Mouse (Mus musculus) kidney, embryonic 16.5 days (tissue): ENCODE data around the gene Tbc1d2. TPM values are rescaled to one million over a fixed set of nuclear protein-coding genes. Genes with fewer than 3 reads are reported as not detected.

Experiments
- ATAC-seq: fragments of 200-750 bp; cut with Nextera tagmentation; 2 replicates; pipeline ENCODE4 v1.8.0; 2017; ENCODE audit warnings: moderate TSS enrichment; ENCODE audit not compliant: low FRiP score, low TSS enrichment
- H3K27ac ChIP-seq: fragments of 300-500 bp; sonication (generic); 2 replicates; pipeline ENCODE4 v1.5.1; 2014; ENCODE audit warnings: low read length
- H3K27me3 ChIP-seq: fragments of 300-500 bp; sonication (generic); 2 replicates; pipeline ENCODE4 v1.6.1; 2014; ENCODE audit warnings: low read length, control low read depth, mixed read lengths; ENCODE audit not compliant: insufficient read depth
- H3K36me3 ChIP-seq: fragments of 300-500 bp; sonication (generic); 2 replicates; pipeline ENCODE4 v1.6.1; 2014; ENCODE audit warnings: low read length, control low read depth, mixed read lengths; ENCODE audit not compliant: insufficient read depth
- H3K4me1 ChIP-seq: fragments of 300-500 bp; sonication (generic); 2 replicates; pipeline ENCODE4 v1.6.1; 2014; ENCODE audit warnings: low read length, control low read depth, mixed read lengths; ENCODE audit not compliant: insufficient read depth
- H3K4me2 ChIP-seq: fragments of 300-500 bp; sonication (generic); replicated peaks from 2 replicates; pipeline ENCODE4 v1.6.1; 2014; ENCODE audit warnings: low read depth, low read length
- H3K4me3 ChIP-seq: fragments of 300-500 bp; sonication (generic); 2 replicates; pipeline ENCODE4 v1.5.1; 2014; ENCODE audit warnings: mild to moderate bottlenecking, low read length
- H3K9ac ChIP-seq: fragments of 300-500 bp; sonication (generic); replicated peaks from 2 replicates; pipeline ENCODE4 v1.6.1; 2014; ENCODE audit warnings: low read length
- H3K9me3 ChIP-seq: fragments of 300-500 bp; sonication (generic); 2 replicates; pipeline ENCODE4 v1.6.1; 2016; ENCODE audit warnings: low read length, control low read depth
- WGBS: fragments of 180-500 bp; shearing (Covaris S2); extraction: QIAGEN DNeasy Blood & Tissue Kit; methylation state at CpG from one replicate; pipeline ENCODE4 v1.1.7; 2014; 5-methylcytosine and 5-hydroxymethylcytosine counted together
- polyA plus RNA-seq: library from polyadenylated mRNA; unstranded; fragments of >200 nt; fragmentation: Nextera tagmentation; extraction: Ambion mirVana; gene quantifications from 2 replicates; pipeline ENCODE4 v1.2.1, GENCODE M21; 2015

Tbc1d2 gene
- polyA plus RNA-seq, 1 experiment from 2014 or later: 3.7 TPM

DNA sequence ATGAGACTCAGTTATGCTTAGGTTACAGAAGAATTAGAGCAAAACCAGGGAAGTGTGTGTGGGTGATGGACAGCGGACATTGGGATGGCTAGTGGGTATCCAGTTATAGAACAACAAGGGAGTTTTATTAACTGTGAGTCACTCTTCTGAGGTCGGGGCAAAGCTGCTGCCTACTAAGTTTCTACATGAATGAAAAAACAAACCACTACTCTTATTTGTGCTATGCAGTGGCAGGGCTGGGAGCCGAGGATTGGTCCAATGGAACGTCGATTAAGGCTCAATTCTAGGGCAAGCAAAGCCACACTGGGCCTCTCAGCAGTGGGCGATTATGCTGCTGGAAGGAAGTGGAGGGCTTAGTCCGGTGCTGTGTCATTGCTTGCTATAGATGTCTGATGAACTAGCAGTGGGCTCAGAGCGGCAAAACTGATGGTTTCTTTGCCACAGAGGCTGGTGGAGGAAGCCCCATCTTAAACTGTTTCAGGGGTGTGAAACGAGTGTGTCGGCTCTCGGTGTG, 25.3 kb upstream of the Tbc1d2 start:
- Histone ChIP-seq H3K4me1 (no peaks in the 10 kb centered on the region), H3K36me3 (no peaks in the 10 kb centered on the region), H3K9me3 (no peaks in the 10 kb centered on the region), H3K27me3 (no peaks in the 10 kb centered on the region), H3K4me3 (no peak overlapping the region), H3K9ac (no peak overlapping the region), H3K27ac (no peak overlapping the region), H3K4me2 (no peak overlapping the region)
- no peak for ATAC-seq
- 72% methylated on average over 11 of the region's 11 CpGs for WGBS

DNA sequence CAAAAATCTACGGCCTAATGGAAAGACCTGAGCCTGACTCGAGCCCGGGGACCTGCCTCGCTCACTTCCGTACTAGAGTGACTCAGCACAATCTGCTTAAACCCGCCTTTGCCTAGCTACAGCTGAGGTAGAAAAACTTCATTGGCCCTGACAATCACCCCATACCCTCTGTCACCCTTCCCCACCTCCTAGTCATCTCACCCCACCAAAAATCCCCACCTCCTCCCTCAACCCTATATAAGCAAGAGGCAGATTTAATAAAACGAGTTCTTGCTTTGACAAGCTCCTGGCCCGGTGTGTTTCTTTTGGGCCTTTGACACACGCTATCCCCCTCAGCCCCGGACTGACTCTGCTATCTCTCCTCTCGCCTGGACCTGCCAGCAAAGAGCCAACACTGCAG, 18.6 kb upstream of the Tbc1d2 start:
- Histone ChIP-seq H3K9me3 (no peaks in the 10 kb centered on the region), H3K4me1 (peaks cover 16% of the 10 kb centered on the region), H3K27ac (0 out of 2 replicates have a peak overlapping the region, but pooled peaks have one; percentile 7), H3K4me2 (no peak overlapping the region), H3K27me3 (no peaks in the 10 kb centered on the region), H3K9ac (no peak overlapping the region), H3K4me3 (no peak overlapping the region), H3K36me3 (no peaks in the 10 kb centered on the region)
- 65% methylated on average over 11 of the region's 11 CpGs for WGBS
- no peak for ATAC-seq

DNA sequence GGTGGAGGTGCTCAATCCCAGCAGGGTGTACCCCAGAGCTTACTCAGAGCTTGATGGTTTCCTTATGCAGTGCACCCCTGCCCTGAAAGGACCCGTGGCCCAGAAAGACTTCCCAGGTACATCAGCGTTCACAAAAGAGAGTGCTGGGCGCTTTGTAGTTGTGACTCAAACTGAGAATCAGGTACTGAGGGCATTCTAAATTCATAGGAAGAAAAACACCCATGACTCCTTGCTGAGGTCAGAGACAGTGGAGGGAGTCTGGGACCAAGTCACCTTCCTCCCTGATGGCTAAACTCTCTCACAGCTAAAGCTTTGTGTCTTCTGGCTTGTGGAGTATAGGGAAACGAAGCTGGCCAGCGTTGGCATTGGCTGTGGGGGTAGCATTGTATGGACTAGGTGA, 16.4 kb upstream of the Tbc1d2 start:
- H3K9ac ChIP-seq: no peak overlapping the region
- H3K36me3 ChIP-seq: no peaks in the 10 kb centered on the region
- 74% methylated on average over 5 of the region's 5 CpGs for WGBS
- ATAC-seq: no peak
- no peak overlapping the region for H3K27ac ChIP-seq
- H3K4me2 ChIP-seq: no peak overlapping the region
- no peak overlapping the region for H3K4me3 ChIP-seq
- H3K4me1 ChIP-seq: peaks cover 16% of the 10 kb centered on the region
- H3K27me3 ChIP-seq: no peaks in the 10 kb centered on the region
- H3K9me3 ChIP-seq: no peaks in the 10 kb centered on the region

DNA sequence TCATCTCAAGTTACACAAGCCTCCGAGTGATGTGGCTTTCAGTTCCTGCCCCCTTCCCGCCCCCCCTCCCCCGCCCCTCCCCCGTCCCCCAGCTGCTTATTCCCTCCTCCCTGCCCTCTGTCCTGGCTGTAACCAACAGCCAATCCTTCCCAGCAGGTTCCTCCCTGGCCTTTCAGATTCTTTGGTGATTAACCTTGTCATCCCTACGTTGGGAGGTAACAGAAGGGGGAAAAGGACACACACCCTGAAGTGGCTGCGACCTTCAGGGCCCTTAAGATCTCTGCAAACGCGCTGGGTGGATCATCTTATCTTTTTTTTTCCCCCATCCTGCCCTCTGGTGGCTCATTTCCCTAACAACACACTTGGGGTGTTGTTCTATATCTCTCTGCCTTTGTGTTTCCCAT, 15.4 kb upstream of the Tbc1d2 start:
- no peak for ATAC-seq
- no peak overlapping the region for H3K4me3 ChIP-seq
- no peak overlapping the region for H3K9ac ChIP-seq
- WGBS: 2% methylated on average over 6 of the region's 8 CpGs
- no peaks in the 10 kb centered on the region for H3K27me3 ChIP-seq
- H3K4me1 ChIP-seq: peaks cover 16% of the 10 kb centered on the region
- H3K9me3 ChIP-seq: peaks cover 3% of the 10 kb centered on the region
- H3K27ac ChIP-seq: peak overlapping the region; percentile 65; the same call in 1 of the 2 replicates
- no peaks in the 10 kb centered on the region for H3K36me3 ChIP-seq
- peak overlapping the region; percentile 83 for H3K4me2 ChIP-seq

DNA sequence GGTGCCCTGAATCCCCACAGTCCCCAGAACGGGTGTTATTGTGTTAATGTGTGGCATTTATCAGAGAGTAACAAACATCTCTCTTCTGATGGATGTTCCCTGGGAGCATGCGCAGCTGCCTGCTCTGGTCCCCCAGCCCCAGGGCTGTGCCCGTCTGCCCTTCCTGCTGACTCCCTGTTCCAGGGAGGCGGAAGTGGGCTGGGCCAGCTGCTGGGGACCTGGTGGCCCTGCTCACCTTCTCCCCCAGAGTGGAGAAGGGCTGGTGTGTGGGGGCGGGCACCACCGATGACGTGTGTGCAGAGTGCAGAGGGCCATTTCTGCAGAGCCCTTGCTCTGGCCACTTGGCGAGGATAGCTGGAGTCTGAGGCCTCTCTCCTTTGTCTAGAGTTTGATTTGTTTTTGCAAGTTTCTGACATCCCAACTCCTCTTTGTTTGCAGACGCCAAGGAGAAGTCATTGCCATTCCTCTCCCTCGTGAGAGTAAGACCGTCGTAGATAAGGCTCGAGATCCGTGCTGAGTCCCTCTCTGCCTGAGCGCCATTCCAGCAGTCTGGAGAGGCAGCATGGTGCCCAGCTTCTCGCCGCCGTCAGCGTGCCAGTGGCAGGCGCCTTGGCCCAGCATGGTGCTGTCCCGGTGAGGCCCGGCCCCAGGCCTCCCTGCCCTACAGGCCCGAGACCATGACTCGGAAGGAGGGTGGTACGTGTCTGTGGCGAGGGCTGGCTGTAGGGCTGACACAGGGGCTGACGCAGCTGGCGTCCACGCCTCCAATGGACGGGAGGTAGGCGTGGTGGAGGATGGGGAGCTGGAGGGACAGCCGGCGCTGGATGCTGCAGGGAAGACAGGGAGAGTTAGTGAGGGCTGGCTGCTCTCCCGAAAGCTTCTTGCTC, 14.4 kb upstream of the Tbc1d2 start:
- H3K4me3 ChIP-seq: peak overlapping the region; percentile 50
- no peaks in the 10 kb centered on the region for H3K27me3 ChIP-seq
- H3K9me3 ChIP-seq: peaks cover 3% of the 10 kb centered on the region
- peak overlapping the region; percentile 75 for H3K9ac ChIP-seq
- peak overlapping the region; percentile 83 for H3K4me2 ChIP-seq
- peaks cover 16% of the 10 kb centered on the region for H3K4me1 ChIP-seq
- no peaks in the 10 kb centered on the region for H3K36me3 ChIP-seq
- WGBS: under 1% methylated on average over 34 of the region's 34 CpGs
- H3K27ac ChIP-seq: peak overlapping the region; percentile 93
- peak; percentile 92 for ATAC-seq

DNA sequence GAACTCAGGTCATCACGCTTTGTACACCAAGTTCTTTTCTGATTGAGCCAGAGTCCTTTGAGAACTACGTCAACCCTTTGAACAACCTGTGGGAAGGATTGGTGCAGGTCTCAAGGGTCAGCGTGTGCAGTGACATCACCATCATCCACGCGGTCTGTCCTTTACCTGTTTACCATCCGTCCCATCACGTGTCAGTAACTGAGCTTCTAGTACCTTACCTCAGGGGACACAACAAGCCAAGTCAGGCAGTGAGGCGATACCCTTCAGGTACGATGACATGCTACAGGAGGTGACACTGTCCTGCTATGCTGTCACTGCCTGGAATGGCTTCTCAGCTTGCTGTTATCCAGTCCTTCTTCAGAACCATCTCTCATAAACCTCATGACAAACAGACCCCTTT, 11.4 kb upstream of the Tbc1d2 start:
- Histone ChIP-seq H3K4me3 (no peak overlapping the region), H3K9me3 (peaks cover 3% of the 10 kb centered on the region), H3K9ac (no peak overlapping the region), H3K27ac (no peak overlapping the region), H3K4me1 (peaks cover 16% of the 10 kb centered on the region), H3K36me3 (no peaks in the 10 kb centered on the region), H3K4me2 (no peak overlapping the region), H3K27me3 (no peaks in the 10 kb centered on the region)
- no peak for ATAC-seq
- 81% methylated on average over 9 of the region's 9 CpGs for WGBS

DNA sequence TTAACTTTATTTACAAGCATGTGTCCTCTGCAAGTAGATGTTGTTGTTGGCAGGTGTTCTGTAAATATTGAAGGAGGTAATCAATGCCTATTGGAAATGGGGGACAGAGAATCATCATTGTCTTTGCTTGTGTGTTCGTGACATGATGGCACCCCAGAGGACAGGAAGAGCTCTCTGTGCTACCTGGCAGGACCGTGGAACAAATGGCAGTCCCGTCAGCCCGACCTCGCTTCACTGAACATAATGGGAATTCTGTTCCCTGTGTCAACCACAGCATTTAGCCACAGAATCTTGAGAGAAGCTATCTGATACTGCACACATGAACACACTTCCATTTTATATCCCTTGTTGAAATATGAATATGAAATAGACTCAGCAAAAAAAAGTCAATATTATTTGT, 8.9 kb upstream of the Tbc1d2 start:
- ATAC-seq: no peak

DNA sequence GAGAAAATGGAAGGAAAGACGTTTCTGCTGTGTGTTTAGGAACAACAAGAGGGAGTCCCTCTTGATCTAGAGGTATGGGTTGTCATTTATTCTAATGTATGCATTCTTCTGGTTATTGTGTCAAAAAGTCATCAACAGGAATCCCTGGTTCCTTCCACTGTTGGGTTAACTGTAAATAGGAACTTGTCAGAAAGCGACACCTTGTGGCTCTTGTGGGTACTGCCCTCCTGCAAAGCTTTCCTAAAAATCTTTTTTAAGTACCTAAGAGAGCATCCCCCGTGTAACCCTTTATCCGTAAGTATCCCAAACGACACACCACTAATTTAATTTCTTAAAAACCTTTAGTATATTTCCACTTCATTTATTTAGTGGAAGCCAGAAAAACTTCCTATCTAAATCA, 7.1 kb upstream of the Tbc1d2 start:
- H3K4me3 ChIP-seq: no peak overlapping the region
- no peak overlapping the region for H3K4me2 ChIP-seq
- H3K9ac ChIP-seq: no peak overlapping the region
- WGBS: 7% methylated on average over 5 of the region's 5 CpGs
- peaks cover 7% of the 10 kb centered on the region for H3K27me3 ChIP-seq
- no peaks in the 10 kb centered on the region for H3K4me1 ChIP-seq
- H3K9me3 ChIP-seq: peaks cover 3% of the 10 kb centered on the region
- no peak overlapping the region for H3K27ac ChIP-seq
- no peaks in the 10 kb centered on the region for H3K36me3 ChIP-seq
- no peak for ATAC-seq

More for the DNA sequence above, 8.9 kb upstream of the Tbc1d2 start:
- Histone ChIP-seq H3K9me3 (peaks cover 3% of the 10 kb centered on the region), H3K27me3 (no peaks in the 10 kb centered on the region), H3K36me3 (no peaks in the 10 kb centered on the region), H3K9ac (no peak overlapping the region), H3K4me1 (peaks cover 4% of the 10 kb centered on the region), H3K27ac (no peak overlapping the region), H3K4me2 (no peak overlapping the region), H3K4me3 (no peak overlapping the region)
- WGBS: 41% methylated on average over 5 of the region's 5 CpGs

DNA sequence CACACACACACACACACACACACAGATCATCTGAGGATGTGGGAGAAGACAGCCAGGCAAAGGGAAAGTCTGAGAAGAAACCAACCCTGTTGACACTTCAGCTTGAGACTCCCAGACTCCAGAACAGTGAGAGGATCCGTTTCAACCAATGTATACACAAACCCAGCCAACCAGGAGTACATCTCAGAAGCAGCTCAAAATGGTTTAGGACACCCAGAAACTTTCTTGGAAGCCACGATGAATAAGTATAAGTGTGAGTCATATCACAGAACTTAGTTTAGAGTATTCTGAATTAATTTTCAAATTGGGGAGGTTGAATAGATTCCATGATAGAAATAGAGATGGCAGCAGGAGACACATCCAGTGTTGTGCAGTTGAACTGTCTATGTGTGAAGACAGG, 5.9 kb upstream of the Tbc1d2 start:
- Histone ChIP-seq H3K27ac (no peak overlapping the region), H3K36me3 (no peaks in the 10 kb centered on the region), H3K4me3 (no peak overlapping the region), H3K27me3 (peaks cover 10% of the 10 kb centered on the region), H3K4me2 (no peak overlapping the region), H3K4me1 (peaks cover under 1% of the 10 kb centered on the region; the same call in 1 of the 2 replicates), H3K9ac (no peak overlapping the region), H3K9me3 (peaks cover 3% of the 10 kb centered on the region)
- no peak for ATAC-seq
- 60% methylated on average over 2 of the region's 2 CpGs for WGBS

DNA sequence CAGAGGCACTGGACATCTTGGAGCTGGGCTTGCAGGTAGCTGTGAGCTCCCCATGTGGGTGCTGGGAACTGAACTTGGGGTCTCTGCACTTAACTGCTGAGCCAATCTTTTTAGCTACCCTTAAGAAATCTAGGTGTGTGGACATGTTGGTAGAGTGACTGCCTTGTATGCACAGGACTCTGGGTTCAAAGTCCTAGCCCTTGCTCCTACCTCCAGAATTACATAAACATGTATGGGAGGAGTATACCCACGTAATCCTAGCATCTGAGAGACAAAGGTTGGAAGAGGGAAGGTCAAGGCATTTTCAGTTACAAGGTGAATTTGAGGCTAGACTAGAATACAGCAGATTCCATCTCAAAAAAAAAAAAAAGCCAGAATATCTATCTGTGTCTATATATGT, 5.3 kb upstream of the Tbc1d2 start:
- no peak overlapping the region for H3K9ac ChIP-seq
- WGBS: 63% methylated on average over 1 of the region's 1 CpGs

More for the DNA sequence above, 5.3 kb upstream of the Tbc1d2 start:
- no peak overlapping the region for H3K27ac ChIP-seq
- peaks cover 10% of the 10 kb centered on the region for H3K27me3 ChIP-seq
- H3K9me3 ChIP-seq: no peaks in the 10 kb centered on the region
- ATAC-seq: no peak
- no peak overlapping the region for H3K4me2 ChIP-seq
- peaks cover 3% of the 10 kb centered on the region; the same call in 1 of the 2 replicates for H3K4me1 ChIP-seq
- no peak overlapping the region for H3K4me3 ChIP-seq
- no peaks in the 10 kb centered on the region for H3K36me3 ChIP-seq
